In the genomic region with DNA sequence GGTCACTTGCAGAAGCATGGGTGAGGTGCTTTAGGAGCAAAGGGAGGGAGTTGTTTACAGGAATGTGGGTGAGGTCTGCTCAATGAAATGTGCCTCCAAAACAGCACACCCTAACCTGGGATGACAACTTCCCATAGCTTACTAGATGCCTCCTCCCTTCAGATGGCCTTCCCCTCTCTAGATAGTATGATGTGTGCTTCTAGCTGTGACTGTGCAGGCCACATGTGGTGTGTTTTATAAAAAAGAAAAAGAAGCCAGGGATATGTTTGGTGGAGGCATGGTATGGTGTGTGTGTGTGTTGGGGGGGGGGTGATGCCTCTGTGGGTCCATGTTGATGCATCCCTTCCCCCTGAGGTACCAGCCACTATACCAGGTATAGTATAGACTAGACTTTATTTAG, we compare ENCODE assay signal across 14 mouse cellular contexts.
"Had no signal": no experiment of that assay in that cellular context is flagged by ENCODE, and none has a peak within 500 bp of the region (broad histone marks: within the 10 kb centered on the region; RNA-seq: fewer than 3 reads in every experiment).

No protein-coding gene starts in this region.

- DNase-seq: kidney, adult 18-20 months; kidney, adult 9 months; kidney, postnatal 25 days; layer of hippocampus, adult 9-11 months; liver, embryonic 13.5 days; lung, postnatal 10 days; lung, postnatal 36 days; midbrain, embryonic 14.5 days; right cerebral cortex, adult 18-20 months; right cerebral cortex, postnatal 14 days; right cerebral cortex, postnatal 4 days; thymus, adult 2 months; thymus, postnatal 14 days; thymus, postnatal 4 days had no signal
